Mouse (Mus musculus): ENCODE results near the gene Gramd4.
A peak's percentile ranks its signal among the peaks of the same experiment; 100 is the strongest.

DNA sequence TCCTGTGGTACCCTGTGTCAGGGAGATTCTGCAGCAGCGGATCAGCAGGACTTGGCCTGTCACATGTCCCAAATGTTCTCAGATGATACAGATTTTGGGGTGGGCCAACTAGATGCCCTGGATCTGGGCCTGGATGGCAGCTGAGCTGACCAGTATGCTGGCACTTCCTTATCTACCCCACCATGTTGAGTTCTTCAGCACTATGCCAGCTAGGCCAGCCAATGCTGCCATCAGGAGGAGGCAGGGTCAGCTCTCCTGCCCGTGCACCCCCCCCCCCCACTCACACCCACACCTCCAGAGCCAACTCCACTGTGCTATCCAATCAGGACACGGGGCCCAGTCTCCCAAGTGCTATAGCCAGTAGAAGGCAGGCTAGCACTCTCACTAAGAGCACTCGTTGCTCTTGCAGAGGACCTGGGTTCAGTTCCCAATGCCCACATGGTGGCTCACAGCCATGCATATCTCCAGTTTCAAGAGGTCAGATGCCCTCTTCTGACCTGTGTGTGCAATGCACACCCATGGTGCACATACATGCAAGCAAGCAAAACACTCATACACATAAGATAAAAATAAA lies 7.2 kb upstream of the Gramd4 start:
- TF ChIP-seq CTCF (IDR thresholded peaks at IDR 0.05) (peak; percentile 51), EP300 (IDR thresholded peaks at IDR 0.05; ENCODE audit: insufficient read depth, low read depth, low read length) (peak; percentile 67), POLR2A (IDR thresholded peaks at IDR 0.05; ENCODE audit: insufficient read depth, low read depth, low read length) (no peak)
